29 mouse cellular contexts compared by ENCODE assay signal in the genomic region with DNA sequence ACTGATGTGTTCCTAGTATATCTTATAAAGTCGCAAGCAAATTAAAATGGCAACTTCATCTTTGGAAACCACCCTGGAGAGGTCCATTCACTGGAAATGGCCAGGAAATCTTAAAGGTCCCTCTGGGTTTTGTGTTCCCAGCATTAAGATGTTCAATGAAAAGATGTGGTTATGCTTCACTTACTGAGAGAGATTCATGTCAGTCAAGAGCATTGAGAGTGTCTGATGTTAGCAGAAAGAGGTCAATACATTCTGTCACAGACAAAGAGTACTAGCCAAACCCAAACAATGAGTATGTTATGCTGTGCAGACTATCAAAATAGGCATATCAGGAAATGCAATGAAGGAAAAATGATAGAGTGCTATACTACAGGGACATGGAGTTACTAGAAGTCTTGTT.
"Had no signal": no experiment of that assay in that cellular context is flagged by ENCODE, and none has a peak within 500 bp of the region (broad histone marks: within the 10 kb centered on the region; RNA-seq: fewer than 3 reads in every experiment).

No protein-coding gene starts in this region.

- H3K9me3 ChIP-seq: embryonic facial prominence, embryonic 10.5 days; embryonic facial prominence, embryonic 12.5 days; embryonic facial prominence, embryonic 13.5 days; embryonic facial prominence, embryonic 15.5 days; forebrain, embryonic 10.5 days; forebrain, embryonic 12.5 days; forebrain, embryonic 13.5 days; forebrain, embryonic 15.5 days had no signal

- H3K27ac ChIP-seq: embryonic facial prominence, embryonic 10.5 days; embryonic facial prominence, embryonic 12.5 days; embryonic facial prominence, embryonic 13.5 days; embryonic facial prominence, embryonic 15.5 days; forebrain, embryonic 10.5 days; forebrain, embryonic 12.5 days; forebrain, embryonic 13.5 days; forebrain, embryonic 15.5 days; gastrocnemius, adult 2 months; heart, adult 2 months had no signal

- H3K4me3 ChIP-seq: embryonic facial prominence, embryonic 10.5 days; embryonic facial prominence, embryonic 12.5 days; embryonic facial prominence, embryonic 13.5 days; embryonic facial prominence, embryonic 15.5 days; erythroblast, embryonic 14.5 days; forebrain, embryonic 10.5 days; forebrain, embryonic 12.5 days; forebrain, embryonic 13.5 days; forebrain, embryonic 15.5 days; gastrocnemius, adult 2 months; heart, adult 2 months had no signal

- H3K27me3 ChIP-seq: embryonic facial prominence, embryonic 12.5 days; embryonic facial prominence, embryonic 13.5 days; embryonic facial prominence, embryonic 15.5 days; forebrain, embryonic 12.5 days; forebrain, embryonic 13.5 days; forebrain, embryonic 15.5 days had no signal

- ATAC-seq: forebrain, embryonic 13.5 days; forebrain, embryonic 14.5 days; forebrain, embryonic 15.5 days; forebrain, embryonic 16.5 days; forebrain, postnatal 0 days had no signal

- H3K9ac ChIP-seq: embryonic facial prominence, embryonic 12.5 days; embryonic facial prominence, embryonic 13.5 days; embryonic facial prominence, embryonic 15.5 days; forebrain, embryonic 12.5 days; forebrain, embryonic 13.5 days; forebrain, embryonic 15.5 days; forebrain, postnatal 0 days had no signal

- DNase-seq: cerebellum, adult 2 months; cerebellum, adult 8-10 months; cerebellum, adult 9-10 months; cerebellum, adult 9-11 months; cerebellum, postnatal 10 days; cerebellum, postnatal 14 days; cerebellum, postnatal 25 days; cerebellum, postnatal 36 days; embryo, embryonic 11 days; forebrain, postnatal 0 days; gastrocnemius, adult 2 months; gastrocnemius, postnatal 10 days; gastrocnemius, postnatal 14 days; gastrocnemius, postnatal 25 days; gastrocnemius, postnatal 36 days; heart, adult 11 months; heart, adult 18-20 months; heart, adult 2 months had no signal

- H3K4me1 ChIP-seq: embryonic facial prominence, embryonic 10.5 days; embryonic facial prominence, embryonic 12.5 days; embryonic facial prominence, embryonic 13.5 days; embryonic facial prominence, embryonic 15.5 days; forebrain, embryonic 15.5 days had no signal

- H3K36me3 ChIP-seq: embryonic facial prominence, embryonic 10.5 days; embryonic facial prominence, embryonic 12.5 days; embryonic facial prominence, embryonic 13.5 days; embryonic facial prominence, embryonic 15.5 days; forebrain, embryonic 10.5 days; forebrain, embryonic 12.5 days; forebrain, embryonic 15.5 days had no signal

- H3K4me2 ChIP-seq: embryonic facial prominence, embryonic 12.5 days; embryonic facial prominence, embryonic 13.5 days; embryonic facial prominence, embryonic 15.5 days; forebrain, embryonic 12.5 days; forebrain, embryonic 13.5 days; forebrain, embryonic 15.5 days had no signal
